Mouse (Mus musculus) embryonic facial prominence, embryonic 14.5 days (tissue): ENCODE results near the gene Hibadh. TPM values are rescaled to one million over a fixed set of nuclear protein-coding genes. Genes with fewer than 3 reads are reported as not detected.

ENCODE experiments used
- ATAC-seq: fragments of 200-750 bp; cut with Nextera tagmentation; 2 replicates; pipeline ENCODE4 v1.8.0; 2017; ENCODE audit warnings: low read depth, moderate number of reproducible peaks, moderate TSS enrichment
- DNase-seq: peaks from one replicate; pipeline ENCODE4 v3.0.0-alpha.2; 2015; ENCODE audit warnings: low spot score
- H3K27ac ChIP-seq: fragments of 300-500 bp; sonication (generic); replicated peaks from 2 replicates; pipeline ENCODE4 v1.5.1; 2014; ENCODE audit warnings: low read depth, mild to moderate bottlenecking, low read length, moderate library complexity
- H3K27me3 ChIP-seq: fragments of 300-500 bp; sonication (generic); replicated peaks from 2 replicates; pipeline ENCODE4 v1.6.1; 2014; ENCODE audit warnings: low read length; ENCODE audit not compliant: control insufficient read depth, insufficient read depth
- H3K36me3 ChIP-seq: fragments of 300-500 bp; sonication (generic); 2 replicates; pipeline ENCODE4 v1.6.1; 2014; ENCODE audit warnings: low read length, mixed read lengths; ENCODE audit not compliant: control insufficient read depth, insufficient read depth
- H3K4me1 ChIP-seq: fragments of 300-500 bp; sonication (generic); 2 replicates; pipeline ENCODE4 v1.6.1; 2014; ENCODE audit warnings: antibody characterized with exemption, low read length; ENCODE audit not compliant: control insufficient read depth, insufficient read depth
- H3K4me2 ChIP-seq: fragments of 300-500 bp; sonication (generic); 2 replicates; pipeline ENCODE4 v1.6.1; 2014; ENCODE audit warnings: low read depth, mild to moderate bottlenecking, low read length, moderate library complexity, mixed read lengths
- H3K4me3 ChIP-seq: fragments of 300-500 bp; sonication (generic); 2 replicates; pipeline ENCODE4 v1.5.1; 2014; ENCODE audit warnings: low read depth, mild to moderate bottlenecking, low read length
- H3K9ac ChIP-seq: fragments of 300-500 bp; sonication (generic); 2 replicates; pipeline ENCODE4 v1.6.1; 2014; ENCODE audit warnings: low read depth, mild to moderate bottlenecking, low read length, moderate library complexity, mixed read lengths
- H3K9me3 ChIP-seq: fragments of 300-500 bp; sonication (generic); 2 replicates; pipeline ENCODE4 v1.6.1; 2016; ENCODE audit warnings: low read length; ENCODE audit not compliant: control insufficient read depth
- WGBS: fragments of 180-500 bp; shearing (Covaris S2); extraction: QIAGEN DNeasy Blood & Tissue Kit; methylation state at CpG from one replicate; pipeline ENCODE4 v1.1.7; 2014; 5-methylcytosine and 5-hydroxymethylcytosine counted together
- polyA plus RNA-seq: library from polyadenylated mRNA; unstranded; fragments of >200 nt; fragmentation: Nextera tagmentation; extraction: Ambion mirVana; gene quantifications from 2 replicates; pipeline ENCODE4 v1.2.1, GENCODE M21; 2014

The Hibadh gene
- polyA plus RNA-seq, 1 experiment from 2014 or later = 65.4 TPM

GRCm38 (mm10) chr6:52606746-52607347 lies 33.3 kb downstream of the Hibadh start:
- Histone ChIP-seq H3K27ac (no peak overlapping the region), H3K4me3 (no peak overlapping the region), H3K9me3 (no peaks in the 10 kb centered on the region), H3K9ac (no peak overlapping the region), H3K4me2 (no peak overlapping the region), H3K4me1 (no peaks in the 10 kb centered on the region), H3K36me3 (0 out of 2 replicates have a peak, but pooled peaks cover 9% of the 10 kb centered on the region), H3K27me3 (no peaks in the 10 kb centered on the region)
- DNase-seq (no peak), ATAC-seq (no peak)
- 84% methylated on average over 7 of the region's 7 CpGs for WGBS

GRCm38 (mm10) chr6:52601706-52602642 lies 38.2 kb downstream of the Hibadh start:
- no peaks in the 10 kb centered on the region for H3K4me1 ChIP-seq
- no peak overlapping the region for H3K4me3 ChIP-seq
- WGBS = 82% methylated on average over 7 of the region's 7 CpGs
- no peaks in the 10 kb centered on the region for H3K9me3 ChIP-seq
- no peaks in the 10 kb centered on the region for H3K36me3 ChIP-seq
- H3K27me3 ChIP-seq = no peaks in the 10 kb centered on the region
- H3K4me2 ChIP-seq = no peak overlapping the region
- DNase-seq (no peak), ATAC-seq (no peak)
- H3K27ac ChIP-seq = no peak overlapping the region
- no peak overlapping the region for H3K9ac ChIP-seq

GRCm38 (mm10) chr6:52601117-52601516 lies 39.1 kb downstream of the Hibadh start:
- H3K9ac ChIP-seq = no peak overlapping the region
- H3K4me3 ChIP-seq = no peak overlapping the region
- no peak overlapping the region for H3K4me2 ChIP-seq
- H3K27ac ChIP-seq = no peak overlapping the region
- no peak for ATAC-seq
- WGBS = 45% methylated on average over 4 of the region's 4 CpGs
- no peaks in the 10 kb centered on the region for H3K4me1 ChIP-seq
- DNase-seq = peak; percentile 73
- no peaks in the 10 kb centered on the region for H3K9me3 ChIP-seq
- no peaks in the 10 kb centered on the region for H3K27me3 ChIP-seq
- no peaks in the 10 kb centered on the region for H3K36me3 ChIP-seq

- no peaks in the 10 kb centered on the region for H3K27me3 ChIP-seq
- H3K9ac ChIP-seq = no peak overlapping the region
- ATAC-seq (no peak), DNase-seq (no peak)
- H3K4me2 ChIP-seq = no peak overlapping the region
- H3K4me1 ChIP-seq = no peaks in the 10 kb centered on the region
- 73% methylated on average over 1 of the region's 1 CpGs for WGBS
- no peak overlapping the region for H3K4me3 ChIP-seq
- no peaks in the 10 kb centered on the region for H3K36me3 ChIP-seq
- H3K27ac ChIP-seq = no peak overlapping the region
- H3K9me3 ChIP-seq = no peaks in the 10 kb centered on the region
These were observed 45.4 kb downstream of the Hibadh start for GRCm38 (mm10) chr6:52594752-52595151.

GRCm38 (mm10) chr6:52586564-52586963 lies 53.6 kb downstream of the Hibadh start:
- H3K36me3 ChIP-seq = peaks cover 15% of the 10 kb centered on the region
- H3K4me3 ChIP-seq = no peak overlapping the region
- H3K27ac ChIP-seq = no peak overlapping the region
- no peaks in the 10 kb centered on the region for H3K27me3 ChIP-seq
- no peak overlapping the region for H3K9ac ChIP-seq
- no peaks in the 10 kb centered on the region for H3K9me3 ChIP-seq
- ATAC-seq (no peak), DNase-seq (no peak)
- no peak overlapping the region for H3K4me2 ChIP-seq
- no peaks in the 10 kb centered on the region for H3K4me1 ChIP-seq

- 37% methylated on average over 8 of the region's 8 CpGs for WGBS
- no peak overlapping the region for H3K27ac ChIP-seq
- no peak overlapping the region for H3K9ac ChIP-seq
- H3K4me2 ChIP-seq = no peak overlapping the region
- ATAC-seq (peak; percentile 79; the same call in 1 of the 2 replicates), DNase-seq (peak; percentile 75)
- no peak overlapping the region for H3K4me3 ChIP-seq
- H3K36me3 ChIP-seq = peaks cover 15% of the 10 kb centered on the region
- H3K9me3 ChIP-seq = no peaks in the 10 kb centered on the region
- H3K4me1 ChIP-seq = no peaks in the 10 kb centered on the region
- H3K27me3 ChIP-seq = no peaks in the 10 kb centered on the region
These were observed 55.8 kb downstream of the Hibadh start for GRCm38 (mm10) chr6:52584383-52584782.

GRCm38 (mm10) chr6:52581081-52581480 lies 59.1 kb downstream of the Hibadh start:
- Histone ChIP-seq H3K27ac (no peak overlapping the region), H3K9me3 (no peaks in the 10 kb centered on the region), H3K27me3 (no peaks in the 10 kb centered on the region), H3K9ac (no peak overlapping the region), H3K4me2 (no peak overlapping the region), H3K36me3 (no peaks in the 10 kb centered on the region), H3K4me3 (no peak overlapping the region), H3K4me1 (no peaks in the 10 kb centered on the region)
- DNase-seq = peak; percentile 44
- 76% methylated on average over 4 of the region's 4 CpGs for WGBS
- ATAC-seq = no peak

- Histone ChIP-seq H3K4me3 (no peak overlapping the region), H3K9ac (no peak overlapping the region), H3K27me3 (no peaks in the 10 kb centered on the region), H3K27ac (no peak overlapping the region), H3K36me3 (no peaks in the 10 kb centered on the region), H3K9me3 (no peaks in the 10 kb centered on the region), H3K4me2 (no peak overlapping the region), H3K4me1 (no peaks in the 10 kb centered on the region)
- 58% methylated on average over 2 of the region's 2 CpGs for WGBS
- no peak for DNase-seq
- ATAC-seq = no peak
These were observed 61.9 kb downstream of the Hibadh start for GRCm38 (mm10) chr6:52578322-52578721.
